Mouse (Mus musculus) lung, embryonic 16.5 days (tissue): ENCODE results near the gene Hspa1b. TPM values are rescaled to one million over a fixed set of nuclear protein-coding genes. Genes with fewer than 3 reads are reported as not detected.

Experiments
- ATAC-seq: fragments of 200-750 bp; cut with Nextera tagmentation; 2 replicates; pipeline ENCODE4 v1.8.0; 2017; ENCODE audit warnings: low read depth, mild to moderate bottlenecking, moderate library complexity
- H3K27ac ChIP-seq: fragments of 300-500 bp; sonication (generic); 2 replicates; pipeline ENCODE4 v1.5.1; 2014; ENCODE audit warnings: mild to moderate bottlenecking, control low read depth, low read length
- H3K27me3 ChIP-seq: fragments of 300-500 bp; sonication (generic); 2 replicates; pipeline ENCODE4 v1.6.1; 2014; ENCODE audit warnings: low read depth, low read length, mixed read lengths; ENCODE audit not compliant: control insufficient read depth, insufficient read depth
- H3K36me3 ChIP-seq: fragments of 300-500 bp; sonication (generic); 2 replicates; pipeline ENCODE4 v1.6.1; 2014; ENCODE audit warnings: low read length; ENCODE audit not compliant: control insufficient read depth, insufficient read depth
- H3K4me1 ChIP-seq: fragments of 300-500 bp; sonication (generic); replicated peaks from 2 replicates; pipeline ENCODE4 v1.6.1; 2014; ENCODE audit warnings: low read length, mixed read lengths; ENCODE audit not compliant: control insufficient read depth, insufficient read depth
- H3K4me2 ChIP-seq: fragments of 300-500 bp; sonication (generic); 2 replicates; pipeline ENCODE4 v1.6.1; 2014; ENCODE audit warnings: low read depth, low read length, control low read depth
- H3K4me3 ChIP-seq: fragments of 300-500 bp; sonication (generic); 2 replicates; pipeline ENCODE4 v1.5.1; 2014; ENCODE audit warnings: mild to moderate bottlenecking, low read length, control low read depth
- H3K9ac ChIP-seq: fragments of 300-500 bp; sonication (generic); 2 replicates; pipeline ENCODE4 v1.6.1; 2014; ENCODE audit warnings: low read length, control low read depth
- H3K9me3 ChIP-seq: fragments of 300-500 bp; sonication (generic); 2 replicates; pipeline ENCODE4 v1.6.1; 2016; ENCODE audit warnings: low read length; ENCODE audit not compliant: control insufficient read depth
- WGBS: fragments of 180-500 bp; shearing (Covaris S2); extraction: QIAGEN DNeasy Blood & Tissue Kit; methylation state at CpG from one replicate; pipeline ENCODE4 v1.1.7; 2014; 5-methylcytosine and 5-hydroxymethylcytosine counted together
- polyA plus RNA-seq: library from polyadenylated mRNA; unstranded; fragments of >200 nt; fragmentation: Nextera tagmentation; extraction: Ambion mirVana; gene quantifications from 2 replicates; pipeline ENCODE4 v1.2.1, GENCODE M21; 2015

Gene Hspa1b
- polyA plus RNA-seq, 1 experiment from 2014 or later = 0.10 TPM

GRCm38 (mm10) chr17:34924258-34924657 lies 34.8 kb downstream of the Hspa1b start:
- 63% methylated on average over 5 of the region's 5 CpGs for WGBS
- Histone ChIP-seq H3K27ac (no peak overlapping the region), H3K9ac (no peak overlapping the region), H3K4me1 (peaks cover 2% of the 10 kb centered on the region; the same call in 1 of the 2 replicates), H3K4me3 (no peak overlapping the region), H3K9me3 (no peaks in the 10 kb centered on the region), H3K36me3 (no peaks in the 10 kb centered on the region), H3K4me2 (no peak overlapping the region), H3K27me3 (no peaks in the 10 kb centered on the region)
- no peak for ATAC-seq

- H3K27me3 ChIP-seq = no peaks in the 10 kb centered on the region
- no peak for ATAC-seq
- H3K9ac ChIP-seq = no peak overlapping the region
- no peak overlapping the region for H3K4me2 ChIP-seq
- no peaks in the 10 kb centered on the region for H3K36me3 ChIP-seq
- H3K4me3 ChIP-seq = no peak overlapping the region
- H3K9me3 ChIP-seq = no peaks in the 10 kb centered on the region
- no peak overlapping the region for H3K27ac ChIP-seq
- WGBS = 34% methylated on average over 6 of the region's 6 CpGs
- peaks cover 2% of the 10 kb centered on the region; the same call in 1 of the 2 replicates for H3K4me1 ChIP-seq
Measured at GRCm38 (mm10) chr17:34922939-34923338, 36.1 kb downstream of the Hspa1b start.

- 65% methylated on average over 9 of the region's 9 CpGs for WGBS
- Histone ChIP-seq H3K4me3 (no peak overlapping the region), H3K27me3 (no peaks in the 10 kb centered on the region), H3K36me3 (peaks cover 13% of the 10 kb centered on the region), H3K27ac (no peak overlapping the region), H3K9me3 (no peaks in the 10 kb centered on the region), H3K4me2 (no peak overlapping the region), H3K9ac (no peak overlapping the region), H3K4me1 (peaks cover 8% of the 10 kb centered on the region)
- no peak for ATAC-seq
Measured at GRCm38 (mm10) chr17:34917188-34917587, 41.9 kb downstream of the Hspa1b start.

GRCm38 (mm10) chr17:34916316-34916715 lies 42.7 kb downstream of the Hspa1b start:
- 83% methylated on average over 5 of the region's 5 CpGs for WGBS
- no peak for ATAC-seq

GRCm38 (mm10) chr17:34915410-34915831 lies 43.6 kb downstream of the Hspa1b start:
- H3K4me1 ChIP-seq = peaks cover 8% of the 10 kb centered on the region
- peak overlapping the region; percentile 21; the same call in 1 of the 2 replicates for H3K4me2 ChIP-seq
- no peak overlapping the region for H3K27ac ChIP-seq
- peak; percentile 72; the same call in 1 of the 2 replicates for ATAC-seq
- no peaks in the 10 kb centered on the region for H3K9me3 ChIP-seq
- H3K27me3 ChIP-seq = no peaks in the 10 kb centered on the region
- peaks cover 29% of the 10 kb centered on the region for H3K36me3 ChIP-seq
- 9% methylated on average over 10 of the region's 11 CpGs for WGBS
- H3K4me3 ChIP-seq = no peak overlapping the region
- H3K9ac ChIP-seq = peak overlapping the region; percentile 35

More at GRCm38 (mm10) chr17:34916316-34916715, 42.7 kb downstream of the Hspa1b start:
- no peaks in the 10 kb centered on the region for H3K9me3 ChIP-seq
- no peak overlapping the region for H3K4me2 ChIP-seq
- no peak overlapping the region for H3K9ac ChIP-seq
- H3K27ac ChIP-seq = no peak overlapping the region
- H3K4me1 ChIP-seq = peaks cover 8% of the 10 kb centered on the region
- H3K4me3 ChIP-seq = no peak overlapping the region
- no peaks in the 10 kb centered on the region for H3K27me3 ChIP-seq
- H3K36me3 ChIP-seq = peaks cover 21% of the 10 kb centered on the region

- no peak within 1 kb of the TSS; the same call in 1 of the 2 replicates for H3K9ac ChIP-seq
- peaks cover 42% of the 10 kb centered on the region for H3K36me3 ChIP-seq
- peak within 1 kb of the TSS; percentile 9; the same call in 1 of the 2 replicates for H3K4me2 ChIP-seq
- no peak within 1 kb of the TSS for H3K27ac ChIP-seq
- 37% methylated on average over 18 of the region's 18 CpGs for WGBS
- ATAC-seq = peak; percentile 25; the same call in 1 of the 2 replicates
- H3K27me3 ChIP-seq = no peaks in the 10 kb centered on the region
- peaks cover 8% of the 10 kb centered on the region for H3K4me1 ChIP-seq
- H3K4me3 ChIP-seq = no peak within 1 kb of the TSS
- no peaks in the 10 kb centered on the region for H3K9me3 ChIP-seq
Measured at GRCm38 (mm10) chr17:34913930-34914665, 44.9 kb downstream of the Hspa1b start, which contains the start of gene Slc44a4. Gene Slc44a4 (plus strand): TSS chr17:34914466.

GRCm38 (mm10) chr17:34911945-34912351 lies 47.1 kb downstream of the Hspa1b start:
- H3K9ac ChIP-seq = no peak overlapping the region
- H3K9me3 ChIP-seq = no peaks in the 10 kb centered on the region
- H3K4me1 ChIP-seq = peaks cover 8% of the 10 kb centered on the region
- 44% methylated on average over 5 of the region's 5 CpGs for WGBS
- no peak overlapping the region for H3K4me2 ChIP-seq
- H3K27ac ChIP-seq = no peak overlapping the region
- H3K4me3 ChIP-seq = no peak overlapping the region
- ATAC-seq = peak; percentile 53
- H3K36me3 ChIP-seq = peaks cover 63% of the 10 kb centered on the region
- no peaks in the 10 kb centered on the region for H3K27me3 ChIP-seq

- Histone ChIP-seq H3K27ac (no peak overlapping the region), H3K36me3 (peaks cover 72% of the 10 kb centered on the region), H3K4me3 (no peak overlapping the region), H3K4me2 (no peak overlapping the region), H3K4me1 (peaks cover 8% of the 10 kb centered on the region), H3K9me3 (no peaks in the 10 kb centered on the region), H3K9ac (no peak overlapping the region), H3K27me3 (no peaks in the 10 kb centered on the region)
- ATAC-seq = no peak
- WGBS = 85% methylated on average over 10 of the region's 10 CpGs
Measured at GRCm38 (mm10) chr17:34910982-34911381, 48.1 kb downstream of the Hspa1b start.
